Mouse (Mus musculus): ENCODE measurements at regions not wholly inside any gene's neighbourhood (a gene's known extent, or its start where the extent isn't known, plus 50 kb on each side); places are given as distances from the start of the nearest gene placed in this dataset.

GRCm38 (mm10) chr4:37566226-37566625 is 614.7 kb upstream of the Lingo2 start:
- DNase-seq (ENCODE audit: low read depth, low spot score), result no peak

GRCm38 (mm10) chr4:37560209-37560608 is 608.7 kb upstream of the Lingo2 start:
- peak; percentile 28 for DNase-seq (ENCODE audit: low read depth, low spot score)

- peak; percentile 79 for DNase-seq (ENCODE audit: low read depth, low spot score)
Measured at GRCm38 (mm10) chr4:37546001-37546400, 594.5 kb upstream of the Lingo2 start.

GRCm38 (mm10) chr4:37507732-37508131 is 556.2 kb upstream of the Lingo2 start:
- DNase-seq (ENCODE audit: low read depth, low spot score), result no peak
